Mouse (Mus musculus): Measurements from ENCODE around the gene Vwa8. TPM values are rescaled to one million over a fixed set of nuclear protein-coding genes. Genes with fewer than 3 reads are reported as not detected.

Vwa8 gene
- polyA plus RNA-seq, 1 experiment from 2014 or later, result 15.5 TPM

- H3K4me1 ChIP-seq (replicated peaks), result peaks cover 3% of the 10 kb centered on the region; the same call in 1 of the 2 replicates
- no peak overlapping the region for H3K4me3 ChIP-seq
- H3K27me3 ChIP-seq, result no peaks in the 10 kb centered on the region
- H3K9me3 ChIP-seq (replicated peaks), result no peaks in the 10 kb centered on the region
- no peak overlapping the region for H3K4me2 ChIP-seq
- H3K27ac ChIP-seq, result no peak overlapping the region
- no peak for ATAC-seq (replicated peaks; ENCODE audit: insufficient number of reproducible peaks, insufficient read depth, low FRiP score, low read depth)
- WGBS, result 73% methylated on average over 11 of the region's 11 CpGs
- 0 out of 2 replicates have a peak, but pooled peaks cover 5% of the 10 kb centered on the region for H3K36me3 ChIP-seq
- no peak overlapping the region for H3K9ac ChIP-seq
These were observed 336.3 kb downstream of the Vwa8 start for GRCm38 (mm10) chr14:79185018-79185685.

- Histone ChIP-seq H3K4me1 (replicated peaks) (0 out of 2 replicates have a peak, but pooled peaks cover 3% of the 10 kb centered on the region), H3K4me2 (no peak overlapping the region), H3K9ac (no peak overlapping the region), H3K27me3 (no peaks in the 10 kb centered on the region), H3K9me3 (replicated peaks) (no peaks in the 10 kb centered on the region), H3K27ac (no peak overlapping the region), H3K36me3 (0 out of 2 replicates have a peak, but pooled peaks cover 5% of the 10 kb centered on the region), H3K4me3 (no peak overlapping the region)
- ATAC-seq (replicated peaks; ENCODE audit: insufficient number of reproducible peaks, insufficient read depth, low FRiP score, low read depth), result no peak
- 88% methylated on average over 1 of the region's 1 CpGs for WGBS
These were observed 338.1 kb downstream of the Vwa8 start for GRCm38 (mm10) chr14:79186976-79187375.

- 71% methylated on average over 3 of the region's 3 CpGs for WGBS
- Histone ChIP-seq H3K4me3 (no peak overlapping the region), H3K36me3 (no peaks in the 10 kb centered on the region), H3K4me2 (no peak overlapping the region), H3K27ac (no peak overlapping the region), H3K4me1 (replicated peaks) (no peaks in the 10 kb centered on the region; the same call in 1 of the 2 replicates), H3K9ac (no peak overlapping the region), H3K9me3 (replicated peaks) (no peaks in the 10 kb centered on the region), H3K27me3 (no peaks in the 10 kb centered on the region)
- no peak for ATAC-seq (replicated peaks; ENCODE audit: insufficient number of reproducible peaks, insufficient read depth, low FRiP score, low read depth)
These were observed 347.9 kb downstream of the Vwa8 start for GRCm38 (mm10) chr14:79196711-79197110.

- Histone ChIP-seq H3K27ac (no peak overlapping the region), H3K4me3 (no peak overlapping the region), H3K4me2 (no peak overlapping the region), H3K36me3 (no peaks in the 10 kb centered on the region), H3K4me1 (replicated peaks) (peaks cover 4% of the 10 kb centered on the region), H3K9me3 (replicated peaks) (no peaks in the 10 kb centered on the region), H3K9ac (no peak overlapping the region), H3K27me3 (no peaks in the 10 kb centered on the region)
- ATAC-seq (replicated peaks; ENCODE audit: insufficient number of reproducible peaks, insufficient read depth, low FRiP score, low read depth), result no peak
- 88% methylated on average over 15 of the region's 15 CpGs for WGBS
These were observed 349.2 kb downstream of the Vwa8 start for GRCm38 (mm10) chr14:79198066-79198465.

DNA sequence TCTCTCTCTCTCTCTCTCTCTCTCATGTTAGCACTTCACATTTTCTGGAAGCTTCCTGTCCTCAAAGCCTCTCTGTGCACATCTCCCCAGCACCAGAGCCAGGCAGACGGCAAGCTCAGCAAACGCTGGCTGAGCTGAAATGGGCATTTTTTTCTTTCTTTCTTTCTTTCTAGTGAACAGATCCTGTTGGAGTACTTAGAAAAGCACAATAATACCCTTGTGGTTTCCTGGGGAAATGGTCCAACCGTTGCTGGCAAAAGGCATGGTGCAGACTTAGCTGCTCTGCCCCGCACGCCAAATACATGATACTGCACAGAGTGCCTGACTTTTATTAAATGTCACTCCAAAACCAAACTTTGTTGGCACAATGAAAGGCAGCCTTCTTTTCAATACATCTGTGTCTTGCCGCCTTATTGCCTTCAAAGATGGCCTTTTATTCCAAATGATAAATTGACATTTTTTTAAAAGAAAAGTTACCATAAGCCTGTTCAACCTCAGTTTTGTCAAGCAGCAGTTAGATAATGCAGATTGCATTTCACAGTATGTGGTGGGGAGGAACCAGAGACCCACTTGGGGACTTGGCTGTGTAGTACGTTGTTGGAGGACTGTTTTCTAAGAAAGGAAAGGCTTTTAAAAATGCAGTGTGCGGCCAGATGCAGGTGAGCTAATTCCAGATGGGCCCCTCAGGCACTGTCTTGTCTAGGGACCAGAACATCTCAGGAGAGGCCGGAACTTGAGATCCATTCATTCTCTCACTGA, 351.5 kb downstream of the Vwa8 start:
- H3K27ac ChIP-seq, result peak overlapping the region; percentile 28; the same call in 1 of the 2 replicates
- H3K4me1 ChIP-seq (replicated peaks), result peaks cover 9% of the 10 kb centered on the region
- H3K4me2 ChIP-seq, result no peak overlapping the region
- H3K9ac ChIP-seq, result no peak overlapping the region
- ATAC-seq (replicated peaks; ENCODE audit: insufficient number of reproducible peaks, insufficient read depth, low FRiP score, low read depth), result no peak
- 63% methylated on average over 9 of the region's 9 CpGs for WGBS
- H3K4me3 ChIP-seq, result no peak overlapping the region
- H3K9me3 ChIP-seq (replicated peaks), result no peaks in the 10 kb centered on the region
- H3K36me3 ChIP-seq, result no peaks in the 10 kb centered on the region
- no peaks in the 10 kb centered on the region for H3K27me3 ChIP-seq

DNA sequence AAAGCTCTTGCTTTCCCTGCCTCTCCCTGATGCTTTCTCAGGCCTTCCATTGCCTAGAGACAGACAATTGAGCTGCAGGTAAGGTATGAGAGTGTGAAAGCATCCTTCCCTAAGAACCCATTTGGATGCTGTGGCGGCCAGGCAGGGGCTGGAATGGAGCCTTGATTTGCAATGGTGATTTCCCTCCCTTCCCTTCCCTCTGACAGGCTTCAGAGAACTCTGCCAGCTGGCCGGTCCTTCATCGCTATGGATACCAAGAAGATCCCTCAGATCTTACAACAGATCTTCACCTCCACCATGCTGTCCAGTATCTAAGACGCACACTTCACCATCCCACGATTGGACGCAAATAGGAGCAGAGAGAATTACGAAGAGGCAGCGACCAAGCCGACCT, 352.0 kb downstream of the Vwa8 start:
- Histone ChIP-seq H3K4me2 (no peak overlapping the region), H3K4me1 (replicated peaks) (peaks cover 9% of the 10 kb centered on the region), H3K27me3 (no peaks in the 10 kb centered on the region), H3K9me3 (replicated peaks) (no peaks in the 10 kb centered on the region), H3K4me3 (no peak overlapping the region), H3K36me3 (no peaks in the 10 kb centered on the region), H3K27ac (peak overlapping the region; percentile 28; the same call in 1 of the 2 replicates), H3K9ac (no peak overlapping the region)
- WGBS, result 89% methylated on average over 9 of the region's 9 CpGs
- ATAC-seq (replicated peaks; ENCODE audit: insufficient number of reproducible peaks, insufficient read depth, low FRiP score, low read depth), result no peak

GRCm38 (mm10) chr14:79202722-79203362, 354.0 kb downstream of the Vwa8 start:
- H3K27ac ChIP-seq, result no peak overlapping the region
- 54% methylated on average over 4 of the region's 4 CpGs for WGBS
- no peak for ATAC-seq (replicated peaks; ENCODE audit: insufficient number of reproducible peaks, insufficient read depth, low FRiP score, low read depth)
- no peak overlapping the region for H3K4me3 ChIP-seq
- no peaks in the 10 kb centered on the region for H3K27me3 ChIP-seq
- no peak overlapping the region for H3K4me2 ChIP-seq
- H3K9ac ChIP-seq, result no peak overlapping the region
- H3K36me3 ChIP-seq, result no peaks in the 10 kb centered on the region
- H3K9me3 ChIP-seq (replicated peaks), result no peaks in the 10 kb centered on the region
- H3K4me1 ChIP-seq (replicated peaks), result peaks cover 9% of the 10 kb centered on the region

DNA sequence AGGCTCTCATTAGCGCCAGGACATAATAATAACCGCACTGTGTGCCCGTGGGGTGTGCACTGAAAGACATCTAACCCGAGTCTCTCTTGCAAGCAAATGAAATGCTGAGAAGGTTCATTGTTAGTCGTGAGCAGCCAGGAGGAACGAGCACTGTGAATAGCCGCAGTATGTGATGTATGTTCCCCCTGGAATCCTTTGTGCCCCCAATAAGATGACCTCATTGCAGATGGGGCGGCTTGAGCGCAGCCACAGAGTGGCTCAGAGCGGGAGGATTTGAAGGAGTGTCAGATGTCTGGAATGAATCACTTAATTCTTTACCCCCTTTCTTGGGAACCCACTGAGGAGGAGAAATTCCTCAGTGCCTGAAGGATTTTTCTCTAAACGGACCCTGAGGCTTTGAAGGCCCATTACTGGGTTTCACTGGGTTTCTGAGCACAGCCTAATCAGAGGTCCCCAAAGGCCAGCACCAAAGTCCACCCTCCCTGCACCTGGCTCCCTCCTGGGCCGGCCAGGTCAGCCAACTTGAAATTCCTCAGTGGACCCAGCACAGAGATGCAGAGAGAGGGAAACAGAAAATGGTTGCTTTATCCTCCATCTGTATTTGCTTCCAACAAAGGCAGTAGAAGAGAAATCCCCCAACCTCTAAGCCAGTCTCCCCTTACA, 354.8 kb downstream of the Vwa8 start:
- no peak for ATAC-seq (replicated peaks; ENCODE audit: insufficient number of reproducible peaks, insufficient read depth, low FRiP score, low read depth)
- Histone ChIP-seq H3K36me3 (no peaks in the 10 kb centered on the region), H3K4me1 (replicated peaks) (peaks cover 9% of the 10 kb centered on the region), H3K4me3 (no peak overlapping the region), H3K9me3 (replicated peaks) (no peaks in the 10 kb centered on the region), H3K27me3 (no peaks in the 10 kb centered on the region), H3K9ac (no peak overlapping the region), H3K27ac (no peak overlapping the region), H3K4me2 (no peak overlapping the region)
- WGBS, result 59% methylated on average over 12 of the region's 12 CpGs

- Histone ChIP-seq H3K4me2 (no peak overlapping the region), H3K9ac (no peak overlapping the region), H3K4me1 (replicated peaks) (peaks cover 9% of the 10 kb centered on the region), H3K27ac (no peak overlapping the region), H3K27me3 (no peaks in the 10 kb centered on the region), H3K9me3 (replicated peaks) (no peaks in the 10 kb centered on the region), H3K4me3 (no peak overlapping the region), H3K36me3 (no peaks in the 10 kb centered on the region)
- ATAC-seq (replicated peaks; ENCODE audit: insufficient number of reproducible peaks, insufficient read depth, low FRiP score, low read depth), result no peak
- WGBS, result 91% methylated on average over 7 of the region's 7 CpGs
These were observed 356.0 kb downstream of the Vwa8 start for GRCm38 (mm10) chr14:79204866-79205265.

GRCm38 (mm10) chr14:79206210-79206609, 357.4 kb downstream of the Vwa8 start:
- Histone ChIP-seq H3K4me2 (no peak overlapping the region), H3K36me3 (no peaks in the 10 kb centered on the region), H3K9ac (no peak overlapping the region), H3K27ac (no peak overlapping the region), H3K9me3 (replicated peaks) (no peaks in the 10 kb centered on the region), H3K27me3 (no peaks in the 10 kb centered on the region), H3K4me1 (replicated peaks) (peaks cover 9% of the 10 kb centered on the region), H3K4me3 (no peak overlapping the region)
- ATAC-seq (replicated peaks; ENCODE audit: insufficient number of reproducible peaks, insufficient read depth, low FRiP score, low read depth), result peak; percentile 72
- WGBS, result 61% methylated on average over 11 of the region's 11 CpGs

- H3K27ac ChIP-seq, result no peak overlapping the region
- no peaks in the 10 kb centered on the region for H3K9me3 ChIP-seq (replicated peaks)
- no peak overlapping the region for H3K9ac ChIP-seq
- H3K36me3 ChIP-seq, result no peaks in the 10 kb centered on the region
- 0 out of 2 replicates have a peak, but pooled peaks cover 3% of the 10 kb centered on the region for H3K4me1 ChIP-seq (replicated peaks)
- no peak overlapping the region for H3K4me2 ChIP-seq
- H3K4me3 ChIP-seq, result no peak overlapping the region
- ATAC-seq (replicated peaks; ENCODE audit: insufficient number of reproducible peaks, insufficient read depth, low FRiP score, low read depth), result no peak
- no peaks in the 10 kb centered on the region for H3K27me3 ChIP-seq
These were observed 359.6 kb downstream of the Vwa8 start for GRCm38 (mm10) chr14:79208468-79208867.

All from heart, embryonic 15.5 days (tissue).